Mouse (Mus musculus): Measurements from ENCODE around the gene Nptx1. TPM values are rescaled to one million over a fixed set of nuclear protein-coding genes. Genes with fewer than 3 reads are reported as not detected.

Gene Nptx1
- total RNA-seq, 1 experiment from 2014 or later: 0.10 TPM

Other genes starting within 250 kb of the Nptx1 start
- gene Eif4a3, start 247.7 kb downstream of the Nptx1 start, total RNA-seq (2017): 163 and 189 TPM in 2 replicates
- gene Card14, start 240.0 kb downstream of the Nptx1 start, total RNA-seq (2017): not detected in 2 replicates
- 17.1 and 21.2 TPM in 2 replicates for gene Sgsh, start 192.2 kb downstream of the Nptx1 start, total RNA-seq (2017)
- gene Slc26a11, start 192.2 kb downstream of the Nptx1 start, total RNA-seq (2017): 7.7 and 7.9 TPM in 2 replicates
- gene Rnf213, start 154.7 kb downstream of the Nptx1 start, total RNA-seq (2017): 105 and 116 TPM in 2 replicates
- 11.3 and 25.1 TPM in 2 replicates for gene Endov, start 56.4 kb downstream of the Nptx1 start, total RNA-seq (2017)
- 18.5 and 21.8 TPM in 2 replicates for gene Rptor, start 55.2 kb upstream of the Nptx1 start, total RNA-seq (2017)